Mouse (Mus musculus) C2C12 (cell line): Measurements from ENCODE around the gene Gpatch8. TPM values are rescaled to one million over a fixed set of nuclear protein-coding genes. Genes with fewer than 3 reads are reported as not detected.

ENCODE experiments used
- H3K27me3 ChIP-seq: one replicate; pipeline ENCODE4 v1.6.1; 2011; ENCODE audit not compliant: control insufficient read depth, insufficient read depth, insufficient read length
- H3K36me3 ChIP-seq: one replicate; pipeline ENCODE4 v1.6.1; 2011; ENCODE audit not compliant: control insufficient read depth, insufficient read depth
- H3K4me3 ChIP-seq: one replicate; pipeline ENCODE4 v1.5.1; 2011; ENCODE audit warnings: mild to moderate bottlenecking, control low read depth; ENCODE audit not compliant: poor library complexity, insufficient read depth, severe bottlenecking
- H3K79me2 ChIP-seq: one replicate; pipeline ENCODE4 v1.6.1; 2011; ENCODE audit not compliant: control insufficient read depth, insufficient read depth
- H3K79me3 ChIP-seq: one replicate; pipeline ENCODE4 v1.6.1; 2011; ENCODE audit warnings: low read depth, control low read depth
- H3ac ChIP-seq: one replicate; pipeline ENCODE3; 2011; ENCODE audit warnings: low read depth; ENCODE audit not compliant: control insufficient read depth, insufficient read length
- CEBPB ChIP-seq: IDR thresholded peaks from one replicate; pipeline ENCODE4 v1.6.1; 2011; ENCODE audit warnings: low read depth, mild to moderate bottlenecking, control low read depth, moderate library complexity
- CTCF ChIP-seq: IDR thresholded peaks from one replicate; pipeline ENCODE4 v1.5.1; 2011; ENCODE audit not compliant: control insufficient read depth, insufficient read depth, insufficient read length
- FOSL1 ChIP-seq: IDR thresholded peaks from one replicate; pipeline ENCODE4 v1.8.0; 2011; ENCODE audit warnings: mild to moderate bottlenecking, low read length; ENCODE audit not compliant: poor library complexity, insufficient read depth, severe bottlenecking
- MAX ChIP-seq: IDR thresholded peaks from one replicate; pipeline ENCODE4 v1.6.1; 2011; ENCODE audit warnings: mild to moderate bottlenecking, control low read depth
- MYOD1 ChIP-seq: IDR thresholded peaks from one replicate; pipeline ENCODE4 v1.6.1; 2011; ENCODE audit warnings: low read depth; ENCODE audit not compliant: control insufficient read depth, insufficient read length
- MYOG ChIP-seq: IDR thresholded peaks from one replicate; pipeline ENCODE4 v1.6.1; 2011; ENCODE audit not compliant: control insufficient read depth, insufficient read length; ENCODE audit errors: extremely low read depth
- USF1 ChIP-seq: IDR thresholded peaks from one replicate; pipeline ENCODE4 v1.6.1; 2011; ENCODE audit warnings: low read depth, mild to moderate bottlenecking, control low read depth, moderate library complexity
- polyA plus RNA-seq: library from polyadenylated mRNA; unstranded; fragments of >200 nt; fragmentation: generic; extraction: Trizol; gene quantifications from one replicate; pipeline ENCODE4 v1.2.1, GENCODE M21; 2012; ENCODE audit warnings: missing spikeins

Gpatch8 gene
- polyA plus RNA-seq, 1 experiment, result 7.3 TPM

GRCm38 (mm10) chr11:102576050-102576754 lies 20.0 kb upstream of the Gpatch8 start:
- Histone ChIP-seq H3K79me2 (no peaks in the 10 kb centered on the region), H3ac (no peak overlapping the region), H3K79me3 (no peaks in the 10 kb centered on the region), H3K4me3 (no peak overlapping the region), H3K27me3 (no peaks in the 10 kb centered on the region), H3K36me3 (no peaks in the 10 kb centered on the region)
- no peak for TF ChIP-seq CTCF
- peak; percentile 52 for TF ChIP-seq FOSL1
- peak; percentile 57 for TF ChIP-seq USF1
- TF ChIP-seq CEBPB, result no peak
- TF ChIP-seq MYOD1, result peak; percentile 73

- Histone ChIP-seq H3K79me2 (no peaks in the 10 kb centered on the region), H3K79me3 (no peaks in the 10 kb centered on the region), H3K4me3 (no peak overlapping the region), H3K27me3 (no peaks in the 10 kb centered on the region), H3K36me3 (no peaks in the 10 kb centered on the region), H3ac (no peak overlapping the region)
- TF ChIP-seq FOSL1, result no peak
- no peak for TF ChIP-seq MYOD1
- no peak for TF ChIP-seq CEBPB
- TF ChIP-seq MYOG, result no peak
- no peak for TF ChIP-seq MAX
- TF ChIP-seq CTCF, result no peak
- no peak for TF ChIP-seq USF1
Measured at GRCm38 (mm10) chr11:102575034-102575433, 18.8 kb upstream of the Gpatch8 start.

GRCm38 (mm10) chr11:102572866-102573663 lies 16.9 kb upstream of the Gpatch8 start:
- no peaks in the 10 kb centered on the region for H3K27me3 ChIP-seq
- no peaks in the 10 kb centered on the region for H3K79me3 ChIP-seq
- peak overlapping the region; percentile 69 for H3ac ChIP-seq
- no peaks in the 10 kb centered on the region for H3K79me2 ChIP-seq
- H3K4me3 ChIP-seq, result no peak overlapping the region
- TF ChIP-seq FOSL1, result no peak
- no peak for TF ChIP-seq MYOD1
- TF ChIP-seq USF1, result no peak
- no peak for TF ChIP-seq MAX
- peak; percentile 10 for TF ChIP-seq CTCF
- no peaks in the 10 kb centered on the region for H3K36me3 ChIP-seq

GRCm38 (mm10) chr11:102568756-102569377 lies 12.7 kb upstream of the Gpatch8 start:
- no peak for TF ChIP-seq USF1
- no peak for TF ChIP-seq MYOD1
- TF ChIP-seq MAX, result no peak
- no peak for TF ChIP-seq CTCF
- TF ChIP-seq FOSL1, result no peak
- TF ChIP-seq CEBPB, result no peak
- no peak for TF ChIP-seq MYOG
- H3K79me2 ChIP-seq, result no peaks in the 10 kb centered on the region
- H3K27me3 ChIP-seq, result no peaks in the 10 kb centered on the region
- H3ac ChIP-seq, result no peak overlapping the region
- no peak overlapping the region for H3K4me3 ChIP-seq
- no peaks in the 10 kb centered on the region for H3K79me3 ChIP-seq
- no peaks in the 10 kb centered on the region for H3K36me3 ChIP-seq

- Histone ChIP-seq H3ac (no peak overlapping the region), H3K36me3 (no peaks in the 10 kb centered on the region), H3K79me2 (no peaks in the 10 kb centered on the region), H3K27me3 (no peaks in the 10 kb centered on the region), H3K79me3 (no peaks in the 10 kb centered on the region), H3K4me3 (no peak overlapping the region)
- no peak for TF ChIP-seq CEBPB
- peak; percentile 42 for TF ChIP-seq CTCF
Measured at GRCm38 (mm10) chr11:102568191-102568590, 12.0 kb upstream of the Gpatch8 start.
